Mouse (Mus musculus) MEL (cell line): ENCODE measurements around the gene B230217C12Rik. TPM values are rescaled to one million over a fixed set of nuclear protein-coding genes. Genes with fewer than 3 reads are reported as not detected.
A peak's percentile ranks its signal among the peaks of the same experiment; 100 is the strongest.

Experiments
- DNase-seq: peaks from one replicate; pipeline ENCODE4 v3.0.0; 2011; ENCODE audit warnings: low read depth, low spot score
- H3K27ac ChIP-seq: 2 replicates; pipeline ENCODE4 v1.5.1; 2012; ENCODE audit warnings: low read depth, mild to moderate bottlenecking, control low read depth, low read length, moderate library complexity; ENCODE audit not compliant: control insufficient read depth
- H3K27me3 ChIP-seq, 2 experiments: fragments of 150-350 bp in 1 of 2; sonication (generic) in 1 of 2; 2 replicates each; pipeline ENCODE4 v1.6.1; 2012; ENCODE audit warnings: low read length in 2 of 2, mild to moderate bottlenecking in 2 of 2, improper control_type of control experiment in 1 of 2, moderate library complexity in 1 of 2; ENCODE audit not compliant: insufficient read depth in 2 of 2, control insufficient read depth in 1 of 2
- H3K36me3 ChIP-seq, 2 experiments: 2 replicates each; pipeline ENCODE4 v1.6.1; 2012 to 2014; ENCODE audit warnings: low read length in 2 of 2, improper control_type of control experiment in 1 of 2, inconsistent platforms in 1 of 2, mild to moderate bottlenecking in 1 of 2; ENCODE audit not compliant: insufficient read depth in 2 of 2, control insufficient read depth in 1 of 2
- H3K4me1 ChIP-seq, 2 experiments: fragments of 150-350 bp in 1 of 2; sonication (generic) in 1 of 2; 2 replicates each; pipeline ENCODE4 v1.6.1; 2012; ENCODE audit warnings: low read length in 2 of 2, improper control_type of control experiment in 1 of 2, mild to moderate bottlenecking in 1 of 2; ENCODE audit not compliant: insufficient read depth in 2 of 2, control insufficient read depth in 1 of 2
- H3K4me3 ChIP-seq, 2 experiments: fragments of 150-350 bp in 1 of 2; sonication (generic) in 1 of 2; 2 replicates each; pipeline ENCODE4 v1.5.1; 2012; ENCODE audit warnings: low read depth in 2 of 2, low read length in 2 of 2, mild to moderate bottlenecking in 2 of 2, moderate library complexity in 2 of 2, control low read depth in 1 of 2, improper control_type of control experiment in 1 of 2; ENCODE audit not compliant: control insufficient read depth in 1 of 2, insufficient read depth in 1 of 2
- H3K79me2 ChIP-seq: 2 replicates; pipeline ENCODE4 v1.6.1; 2012; ENCODE audit warnings: mild to moderate bottlenecking, low read length, moderate library complexity; ENCODE audit not compliant: control insufficient read depth, poor library complexity, insufficient read depth
- H3K9ac ChIP-seq: 2 replicates; pipeline ENCODE4 v1.6.1; 2012; ENCODE audit warnings: low read depth, mild to moderate bottlenecking, control low read depth, low read length, moderate library complexity; ENCODE audit not compliant: control insufficient read depth, poor library complexity, severe bottlenecking
- H3K9me3 ChIP-seq: fragments of 150-350 bp; sonication (generic); replicated peaks from 2 replicates; pipeline ENCODE4 v1.6.1; 2012; ENCODE audit warnings: mild to moderate bottlenecking, low read length, improper control_type of control experiment, moderate library complexity; ENCODE audit not compliant: insufficient read depth
- BHLHE40 ChIP-seq: IDR thresholded peaks from 2 replicates; pipeline ENCODE4 v1.6.1; 2012; ENCODE audit warnings: low read depth, mild to moderate bottlenecking, inconsistent platforms, low read length, improper control_type of control experiment, borderline replicate concordance
- CHD1 ChIP-seq: IDR thresholded peaks from 2 replicates; pipeline ENCODE4 v1.6.1; 2012; ENCODE audit warnings: low read depth, mild to moderate bottlenecking, inconsistent platforms, low read length, improper control_type of control experiment
- CHD2 ChIP-seq: IDR thresholded peaks from 2 replicates; pipeline ENCODE4 v1.6.1; 2011; ENCODE audit warnings: low read length, improper control_type of control experiment
- CTCF ChIP-seq, 3 experiments: IDR thresholded peaks in 2 of 3; conservative IDR thresholded peaks in 1 of 3; 2 replicates each; pipeline ENCODE4 v1.5.1; 2011 to 2012; ENCODE audit warnings: low read length in 3 of 3, low read depth in 2 of 3, mild to moderate bottlenecking in 2 of 3, improper control_type of control experiment in 1 of 3, inconsistent platforms in 1 of 3, mixed read lengths in 1 of 3, moderate library complexity in 1 of 3; ENCODE audit not compliant: control insufficient read depth in 1 of 3, insufficient read depth in 1 of 3, poor library complexity in 1 of 3, severe bottlenecking in 1 of 3
- E2F4 ChIP-seq: IDR thresholded peaks from 2 replicates; pipeline ENCODE4 v1.6.1; 2011; ENCODE audit warnings: low read depth, low read length, improper control_type of control experiment, borderline replicate concordance
- ELF1 ChIP-seq: IDR thresholded peaks from 2 replicates; pipeline ENCODE4 v1.6.1; 2014; ENCODE audit warnings: low read depth, mild to moderate bottlenecking, inconsistent platforms, low read length, improper control_type of control experiment, moderate library complexity
- EP300 ChIP-seq, 2 experiments: IDR thresholded peaks; 2 replicates each; pipeline ENCODE4 v1.6.1; 2011; ENCODE audit warnings: improper control_type of control experiment in 2 of 2, low read length in 2 of 2, low read depth in 1 of 2, mild to moderate bottlenecking in 1 of 2
- ETS1 ChIP-seq: IDR thresholded peaks from 2 replicates; pipeline ENCODE4 v1.6.1; 2012; ENCODE audit warnings: low read depth, mild to moderate bottlenecking, inconsistent platforms, low read length, improper control_type of control experiment, moderate library complexity
- GABPA ChIP-seq: IDR thresholded peaks from 2 replicates; pipeline ENCODE4 v1.6.1; 2012; ENCODE audit warnings: low read depth, mild to moderate bottlenecking, inconsistent platforms, low read length, improper control_type of control experiment, moderate library complexity
- GATA1 ChIP-seq: IDR thresholded peaks from 2 replicates; pipeline ENCODE4 v1.6.1; 2011; ENCODE audit warnings: low read depth, low read length, improper control_type of control experiment
- HCFC1 ChIP-seq: IDR thresholded peaks from 2 replicates; pipeline ENCODE4 v1.6.1; 2012; ENCODE audit warnings: low read depth, mild to moderate bottlenecking, inconsistent platforms, low read length, improper control_type of control experiment, moderate library complexity
- JUND ChIP-seq: IDR thresholded peaks from 2 replicates; pipeline ENCODE4 v1.6.1; 2011; ENCODE audit warnings: low read depth, mild to moderate bottlenecking, improper control_type of control experiment, low read length
- KAT2A ChIP-seq: conservative IDR thresholded peaks from 2 replicates; pipeline ENCODE4 v1.6.1; 2012; ENCODE audit warnings: low read depth, low read length, improper control_type of control experiment, inconsistent platforms
- MAFK ChIP-seq: IDR thresholded peaks from 2 replicates; pipeline ENCODE4 v1.6.1; 2011; ENCODE audit warnings: low read depth, mild to moderate bottlenecking, low read length, improper control_type of control experiment, borderline replicate concordance
- MAX ChIP-seq: IDR thresholded peaks from 2 replicates; pipeline ENCODE4 v1.6.1; 2011; ENCODE audit warnings: low read length, improper control_type of control experiment
- MEF2A ChIP-seq: IDR thresholded peaks from 2 replicates; pipeline ENCODE4 v1.6.1; 2014; ENCODE audit warnings: low read depth, mild to moderate bottlenecking, inconsistent platforms, low read length, improper control_type of control experiment; ENCODE audit not compliant: poor library complexity, insufficient replicate concordance, severe bottlenecking; ENCODE audit errors: extremely low read depth
- MXI1 ChIP-seq: IDR thresholded peaks from 2 replicates; pipeline ENCODE4 v1.6.1; 2011; ENCODE audit warnings: mild to moderate bottlenecking, low read depth, low read length, improper control_type of control experiment
- MYB ChIP-seq: IDR thresholded peaks from 2 replicates; pipeline ENCODE4 v1.6.1; 2011; ENCODE audit warnings: mild to moderate bottlenecking, low read depth, low read length, improper control_type of control experiment
- MYC ChIP-seq: IDR thresholded peaks from 2 replicates; pipeline ENCODE4 v1.6.1; 2011; ENCODE audit warnings: low read depth, mild to moderate bottlenecking, low read length, improper control_type of control experiment, moderate library complexity
- NELFE ChIP-seq: IDR thresholded peaks from 2 replicates; pipeline ENCODE4 v1.6.1; 2011; ENCODE audit warnings: low read depth, low read length, improper control_type of control experiment
- NRF1 ChIP-seq: IDR thresholded peaks from 2 replicates; pipeline ENCODE4 v1.6.1; 2014; ENCODE audit warnings: low read depth, mild to moderate bottlenecking, inconsistent platforms, low read length, improper control_type of control experiment, moderate library complexity; ENCODE audit not compliant: poor library complexity, insufficient read depth, severe bottlenecking
- POLR2A ChIP-seq, 2 experiments: IDR thresholded peaks; 2 replicates each; pipeline ENCODE4 v1.6.1; 2011 to 2012; ENCODE audit warnings: low read length in 2 of 2, mild to moderate bottlenecking in 2 of 2, control low read depth in 1 of 2, improper control_type of control experiment in 1 of 2, low read depth in 1 of 2, moderate library complexity in 1 of 2; ENCODE audit not compliant: control insufficient read depth in 1 of 2, insufficient read depth in 1 of 2, poor library complexity in 1 of 2
- POLR2AphosphoS5 ChIP-seq: IDR thresholded peaks from 2 replicates; pipeline ENCODE4 v1.6.1; 2012; ENCODE audit warnings: low read depth, borderline replicate concordance, mild to moderate bottlenecking, inconsistent platforms, low read length, moderate library complexity, mixed read lengths
- RAD21 ChIP-seq: IDR thresholded peaks from 2 replicates; pipeline ENCODE4 v1.6.1; 2011; ENCODE audit warnings: mild to moderate bottlenecking, low read depth, low read length, improper control_type of control experiment
- RCOR1 ChIP-seq: IDR thresholded peaks from 2 replicates; pipeline ENCODE4 v1.6.1; 2012; ENCODE audit warnings: low read depth, mild to moderate bottlenecking, inconsistent platforms, low read length, improper control_type of control experiment
- SIN3A ChIP-seq: IDR thresholded peaks from 2 replicates; pipeline ENCODE4 v1.6.1; 2012; ENCODE audit warnings: low read length, improper control_type of control experiment, inconsistent platforms
- TAL1 ChIP-seq: IDR thresholded peaks from 2 replicates; pipeline ENCODE4 v1.6.1; 2012; ENCODE audit warnings: mild to moderate bottlenecking, inconsistent platforms, low read length, moderate library complexity, mixed read lengths
- TBP ChIP-seq: IDR thresholded peaks from 2 replicates; pipeline ENCODE4 v1.8.0; 2011; ENCODE audit warnings: low read depth, low read length, improper control_type of control experiment
- TCF12 ChIP-seq: IDR thresholded peaks from 2 replicates; pipeline ENCODE4 v1.6.1; 2014; ENCODE audit warnings: low read depth, mild to moderate bottlenecking, inconsistent platforms, low read length, improper control_type of control experiment, moderate library complexity
- UBTF ChIP-seq: IDR thresholded peaks from 2 replicates; pipeline ENCODE4 v1.6.1; 2012; ENCODE audit warnings: low read depth, mild to moderate bottlenecking, inconsistent platforms, low read length, improper control_type of control experiment, moderate library complexity, borderline replicate concordance; ENCODE audit not compliant: insufficient read depth
- USF1 ChIP-seq: IDR thresholded peaks from 2 replicates; pipeline ENCODE4 v1.6.1; 2014; ENCODE audit warnings: low read depth, mild to moderate bottlenecking, inconsistent platforms, low read length, improper control_type of control experiment, moderate library complexity
- USF2 ChIP-seq, 2 experiments: IDR thresholded peaks; 2 replicates each; pipeline ENCODE4 v1.6.1; 2011 to 2012; ENCODE audit warnings: improper control_type of control experiment in 2 of 2, low read length in 2 of 2, borderline replicate concordance in 1 of 2, inconsistent platforms in 1 of 2, low read depth in 1 of 2, mild to moderate bottlenecking in 1 of 2; ENCODE audit not compliant: insufficient read depth in 1 of 2
- ZC3H11A ChIP-seq: IDR thresholded peaks from 2 replicates; pipeline ENCODE4 v1.6.1; 2012; ENCODE audit warnings: low read depth, mild to moderate bottlenecking, inconsistent platforms, low read length, improper control_type of control experiment
- ZKSCAN1 ChIP-seq: IDR thresholded peaks from 2 replicates; pipeline ENCODE4 v1.6.1; 2012; ENCODE audit warnings: low read depth, mild to moderate bottlenecking, inconsistent platforms, low read length, improper control_type of control experiment, moderate library complexity
- ZMIZ1 ChIP-seq: IDR thresholded peaks from 2 replicates; pipeline ENCODE4 v1.6.1; 2012; ENCODE audit warnings: low read depth, mild to moderate bottlenecking, inconsistent platforms, low read length, improper control_type of control experiment, moderate library complexity
- ZNF384 ChIP-seq: IDR thresholded peaks from 2 replicates; pipeline ENCODE4 v1.6.1; 2012; ENCODE audit warnings: low read depth, mild to moderate bottlenecking, inconsistent platforms, low read length, improper control_type of control experiment
- polyA plus RNA-seq, 2 experiments: library from polyadenylated mRNA; stranded (reverse) in 1 of 2; unstranded in 1 of 2; fragments of >175 nt in 1 of 2; fragments of >200 nt in 1 of 2; gene quantifications; 2 replicates each; pipeline versions ENCODE4 v1.2.1 to v1.2.4; 2012; ENCODE audit warnings: low replicate concordance in 2 of 2, low read depth in 1 of 2; ENCODE audit not compliant: insufficient read length in 2 of 2, insufficient read depth in 1 of 2, missing spikeins in 1 of 2
- total RNA-seq: library from RNA; depleted of rRNA; stranded (reverse); fragments of 300-350 nt; gene quantifications from 2 replicates; pipeline ENCODE4 v1.2.3, GENCODE M21; 2012

B230217C12Rik gene
- total and polyA plus RNA-seq, 3 experiments: 0.81 TPM; not detected in 2

DNA sequence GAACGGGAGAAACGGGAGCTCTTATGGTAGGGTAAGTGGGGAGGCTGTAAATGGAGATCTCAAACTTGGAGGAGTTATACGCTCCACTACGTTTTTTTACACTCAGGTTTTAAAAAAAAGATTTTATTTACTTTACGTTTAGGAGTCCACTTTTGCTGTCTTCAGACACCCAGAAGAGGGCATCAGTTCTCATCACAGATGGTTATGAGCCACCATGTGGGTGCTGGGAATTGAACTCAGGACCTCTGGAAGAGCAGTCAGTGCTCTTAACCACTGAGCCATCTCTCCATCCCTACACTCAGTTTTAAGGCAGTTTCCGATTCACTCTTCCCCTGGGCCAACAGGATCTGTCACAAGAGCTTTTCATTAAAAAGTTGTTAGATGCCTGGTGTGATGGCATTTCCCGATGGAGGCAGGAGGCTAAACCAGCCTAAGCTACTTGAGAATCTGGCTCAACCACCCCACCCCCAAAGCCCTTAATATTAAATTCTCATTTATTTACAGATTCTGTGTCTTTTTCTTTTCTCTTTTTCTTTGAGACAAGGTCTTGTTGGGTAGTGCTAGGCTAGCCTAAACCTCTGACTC lies 44.1 kb downstream of the B230217C12Rik start:
- Histone ChIP-seq H3K36me3 (peaks cover 0 to 8% of the 10 kb centered on the region in 2 experiments; a peak in 2 of 4 replicates), H3K4me3 (peak overlapping the region; percentile 75 to 79), H3K27me3 (no peaks in the 10 kb centered on the region), H3K79me2 (peaks cover 1% of the 10 kb centered on the region; the same call in 1 of the 2 replicates), H3K9me3 (no peaks in the 10 kb centered on the region), H3K4me1 (peaks cover 0 to 11% of the 10 kb centered on the region in 2 experiments; a peak in 2 of 4 replicates), H3K9ac (peak overlapping the region; percentile 58), H3K27ac (peak overlapping the region; percentile 56)
- DNase-seq: no peak
- no peak for TF ChIP-seq GABPA
- 0 out of 2 replicates have a peak, but pooled peaks have one; percentile 4 for TF ChIP-seq ZNF384
- no peak for TF ChIP-seq ELF1
- TF ChIP-seq CHD2: no peak
- no peak; the same call in 1 of the 2 replicates for TF ChIP-seq BHLHE40
- TF ChIP-seq USF2 (IDR thresholded peaks at IDR 0.05; ENCODE audit: borderline replicate concordance in 1 of 2, insufficient read depth in 1 of 2, low read depth in 1 of 2, low read length in 2 of 2): no peak
- TF ChIP-seq ZC3H11A: peak; percentile 11; the same call in 1 of the 2 replicates
- no peak for TF ChIP-seq RAD21
- TF ChIP-seq ZMIZ1: no peak
- TF ChIP-seq RCOR1: no peak
- no peak for TF ChIP-seq JUND
- TF ChIP-seq TCF12: peak; percentile 60; the same call in 1 of the 2 replicates
- TF ChIP-seq MAFK: no peak
- no peak for TF ChIP-seq UBTF
- no peak for TF ChIP-seq POLR2AphosphoS5
- TF ChIP-seq USF1: no peak
- TF ChIP-seq TBP: peak; percentile 93
- no peak for TF ChIP-seq HCFC1
- TF ChIP-seq TAL1: no peak
- 0 out of 2 replicates have a peak, but pooled peaks have one; percentile 49 for TF ChIP-seq CHD1
- no peak for TF ChIP-seq ZKSCAN1
- TF ChIP-seq MYC: peak; percentile 79
- no peak for TF ChIP-seq MEF2A
- TF ChIP-seq NRF1: no peak
- TF ChIP-seq EP300 (IDR thresholded peaks at IDR 0.05; ENCODE audit: low read depth in 1 of 2, low read length in 2 of 2): no peak
- TF ChIP-seq E2F4: no peak
- no peak for TF ChIP-seq ETS1
- peak in 1 of 2 experiments; percentile 18; a peak in 2 of 4 replicates for TF ChIP-seq POLR2A (IDR thresholded peaks at IDR 0.05; ENCODE audit: control insufficient read depth in 1 of 2, insufficient read depth in 1 of 2, low read depth in 1 of 2, low read length in 2 of 2, poor library complexity in 1 of 2)
- TF ChIP-seq MXI1: no peak; the same call in 1 of the 2 replicates
- peak; percentile 96 for TF ChIP-seq NELFE
- peak in 1 of 3 experiments; percentile 9; a peak in 1 of 6 replicates for TF ChIP-seq CTCF (IDR thresholded peaks at IDR 0.05 in 2 of 3, conservative IDR thresholded peaks at IDR 0.05 in 1 of 3; ENCODE audit: control insufficient read depth in 1 of 3, insufficient read depth in 1 of 3, low read depth in 2 of 3, low read length in 3 of 3, poor library complexity in 1 of 3, severe bottlenecking in 1 of 3)
- TF ChIP-seq MAX: no peak
- peak; percentile 79 for TF ChIP-seq SIN3A
- TF ChIP-seq KAT2A: no peak
- no peak for TF ChIP-seq MYB
- TF ChIP-seq GATA1: no peak
